Mouse (Mus musculus) neural tube, embryonic 15.5 days (tissue): ENCODE results near the gene Bcl2. TPM values are rescaled to one million over a fixed set of nuclear protein-coding genes. Genes with fewer than 3 reads are reported as not detected.

Source experiments
- ATAC-seq: fragments of 200-750 bp; cut with Nextera tagmentation; 2 replicates; pipeline ENCODE4 v1.8.0; 2017; ENCODE audit warnings: mild to moderate bottlenecking, moderate TSS enrichment, moderate library complexity; ENCODE audit not compliant: low FRiP score
- H3K27ac ChIP-seq: fragments of 300-500 bp; sonication (generic); replicated peaks from 2 replicates; pipeline ENCODE4 v1.5.1; 2015; ENCODE audit warnings: mild to moderate bottlenecking, inconsistent platforms
- H3K27me3 ChIP-seq: fragments of 300-500 bp; sonication (generic); replicated peaks from 2 replicates; pipeline ENCODE4 v1.6.1; 2015; ENCODE audit warnings: inconsistent platforms
- H3K36me3 ChIP-seq: fragments of 300-500 bp; sonication (generic); 2 replicates; pipeline ENCODE4 v1.6.1; 2015; ENCODE audit warnings: inconsistent platforms
- H3K4me1 ChIP-seq: fragments of 300-500 bp; sonication (generic); 2 replicates; pipeline ENCODE4 v1.6.1; 2015; ENCODE audit warnings: inconsistent platforms
- H3K4me2 ChIP-seq: fragments of 300-500 bp; sonication (generic); 2 replicates; pipeline ENCODE4 v1.6.1; 2015; ENCODE audit warnings: inconsistent platforms, mild to moderate bottlenecking, moderate library complexity
- H3K4me3 ChIP-seq: fragments of 300-500 bp; sonication (generic); replicated peaks from 2 replicates; pipeline ENCODE4 v1.5.1; 2015; ENCODE audit warnings: mild to moderate bottlenecking, inconsistent platforms
- H3K9ac ChIP-seq: fragments of 300-500 bp; sonication (generic); replicated peaks from 2 replicates; pipeline ENCODE4 v1.6.1; 2015; ENCODE audit warnings: mild to moderate bottlenecking, inconsistent platforms
- H3K9me3 ChIP-seq: fragments of 300-500 bp; sonication (generic); replicated peaks from 2 replicates; pipeline ENCODE4 v1.6.1; 2016; ENCODE audit warnings: inconsistent platforms
- WGBS: fragments of 180-500 bp; shearing (Covaris S2); methylation state at CpG from one replicate; pipeline ENCODE4 v1.1.7; 2015; ENCODE audit warnings: mixed read lengths; 5-methylcytosine and 5-hydroxymethylcytosine counted together
- polyA plus RNA-seq: library from polyadenylated mRNA; unstranded; fragments of >200 nt; fragmentation: Nextera tagmentation; extraction: Ambion mirVana; gene quantifications from 2 replicates; pipeline ENCODE4 v1.2.1, GENCODE M21; 2015

The Bcl2 gene
- polyA plus RNA-seq, 1 experiment from 2014 or later: 16.7 TPM

GRCm38 (mm10) chr1:106561085-106561760, 152.9 kb downstream of the Bcl2 start:
- no peaks in the 10 kb centered on the region for H3K9me3 ChIP-seq
- no peak overlapping the region for H3K4me3 ChIP-seq
- ATAC-seq: no peak
- H3K4me2 ChIP-seq: no peak overlapping the region
- H3K4me1 ChIP-seq: no peaks in the 10 kb centered on the region
- no peaks in the 10 kb centered on the region for H3K27me3 ChIP-seq
- H3K27ac ChIP-seq: no peak overlapping the region
- no peak overlapping the region for H3K9ac ChIP-seq
- WGBS: 75% methylated on average over 11 of the region's 11 CpGs
- H3K36me3 ChIP-seq: no peaks in the 10 kb centered on the region

GRCm38 (mm10) chr1:106560105-106560504, 154.0 kb downstream of the Bcl2 start:
- ATAC-seq: no peak
- no peaks in the 10 kb centered on the region for H3K9me3 ChIP-seq
- WGBS: 78% methylated on average over 3 of the region's 3 CpGs
- no peak overlapping the region for H3K27ac ChIP-seq
- H3K36me3 ChIP-seq: no peaks in the 10 kb centered on the region
- H3K4me1 ChIP-seq: no peaks in the 10 kb centered on the region
- H3K4me3 ChIP-seq: no peak overlapping the region
- H3K27me3 ChIP-seq: no peaks in the 10 kb centered on the region
- no peak overlapping the region for H3K4me2 ChIP-seq
- no peak overlapping the region for H3K9ac ChIP-seq

GRCm38 (mm10) chr1:106559116-106559605, 154.9 kb downstream of the Bcl2 start:
- no peak overlapping the region for H3K9ac ChIP-seq
- H3K27ac ChIP-seq: no peak overlapping the region
- H3K4me3 ChIP-seq: no peak overlapping the region
- no peaks in the 10 kb centered on the region for H3K4me1 ChIP-seq
- no peak overlapping the region for H3K4me2 ChIP-seq
- H3K36me3 ChIP-seq: no peaks in the 10 kb centered on the region
- 86% methylated on average over 2 of the region's 2 CpGs for WGBS
- ATAC-seq: no peak
- no peaks in the 10 kb centered on the region for H3K9me3 ChIP-seq
- H3K27me3 ChIP-seq: no peaks in the 10 kb centered on the region

GRCm38 (mm10) chr1:106555498-106556168, 158.4 kb downstream of the Bcl2 start:
- no peaks in the 10 kb centered on the region for H3K27me3 ChIP-seq
- H3K4me3 ChIP-seq: no peak overlapping the region
- no peak for ATAC-seq
- no peak overlapping the region for H3K9ac ChIP-seq
- H3K4me1 ChIP-seq: no peaks in the 10 kb centered on the region
- 90% methylated on average over 9 of the region's 9 CpGs for WGBS
- H3K4me2 ChIP-seq: no peak overlapping the region
- no peak overlapping the region for H3K27ac ChIP-seq
- H3K9me3 ChIP-seq: no peaks in the 10 kb centered on the region
- H3K36me3 ChIP-seq: no peaks in the 10 kb centered on the region

GRCm38 (mm10) chr1:106553846-106554802, 159.9 kb downstream of the Bcl2 start:
- Histone ChIP-seq H3K36me3 (no peaks in the 10 kb centered on the region), H3K4me2 (no peak overlapping the region), H3K27me3 (no peaks in the 10 kb centered on the region), H3K4me3 (no peak overlapping the region), H3K9me3 (no peaks in the 10 kb centered on the region), H3K27ac (no peak overlapping the region), H3K9ac (no peak overlapping the region), H3K4me1 (no peaks in the 10 kb centered on the region)
- ATAC-seq: no peak
- 86% methylated on average over 8 of the region's 8 CpGs for WGBS

GRCm38 (mm10) chr1:106552856-106553255, 161.2 kb downstream of the Bcl2 start:
- Histone ChIP-seq H3K9me3 (no peaks in the 10 kb centered on the region), H3K4me3 (no peak overlapping the region), H3K27me3 (no peaks in the 10 kb centered on the region), H3K9ac (no peak overlapping the region), H3K4me2 (no peak overlapping the region), H3K27ac (no peak overlapping the region), H3K4me1 (no peaks in the 10 kb centered on the region), H3K36me3 (no peaks in the 10 kb centered on the region)
- no peak for ATAC-seq
- 85% methylated on average over 7 of the region's 7 CpGs for WGBS

GRCm38 (mm10) chr1:106550580-106550979, 163.5 kb downstream of the Bcl2 start:
- Histone ChIP-seq H3K4me2 (no peak overlapping the region), H3K27me3 (no peaks in the 10 kb centered on the region), H3K9me3 (no peaks in the 10 kb centered on the region), H3K36me3 (no peaks in the 10 kb centered on the region), H3K4me1 (no peaks in the 10 kb centered on the region), H3K4me3 (no peak overlapping the region), H3K9ac (no peak overlapping the region), H3K27ac (no peak overlapping the region)
- 93% methylated on average over 3 of the region's 3 CpGs for WGBS
- no peak for ATAC-seq

- no peak overlapping the region for H3K9ac ChIP-seq
- no peaks in the 10 kb centered on the region for H3K36me3 ChIP-seq
- no peaks in the 10 kb centered on the region for H3K9me3 ChIP-seq
- H3K4me3 ChIP-seq: no peak overlapping the region
- H3K4me1 ChIP-seq: no peaks in the 10 kb centered on the region
- no peak overlapping the region for H3K4me2 ChIP-seq
- H3K27ac ChIP-seq: peak overlapping the region; percentile 4; the same call in 1 of the 2 replicates
- no peaks in the 10 kb centered on the region for H3K27me3 ChIP-seq
- 69% methylated on average over 5 of the region's 5 CpGs for WGBS
- ATAC-seq: no peak
Observed at GRCm38 (mm10) chr1:106549025-106549424, 165.0 kb downstream of the Bcl2 start.

- Histone ChIP-seq H3K27me3 (no peaks in the 10 kb centered on the region), H3K27ac (no peak overlapping the region), H3K4me1 (0 out of 2 replicates have a peak, but pooled peaks cover 2% of the 10 kb centered on the region), H3K4me2 (no peak overlapping the region), H3K9me3 (no peaks in the 10 kb centered on the region), H3K9ac (no peak overlapping the region), H3K36me3 (no peaks in the 10 kb centered on the region), H3K4me3 (no peak overlapping the region)
- ATAC-seq: no peak
- 76% methylated on average over 6 of the region's 6 CpGs for WGBS
Observed at GRCm38 (mm10) chr1:106544817-106545612, 169.1 kb downstream of the Bcl2 start.

- no peak for ATAC-seq
- H3K4me1 ChIP-seq: 0 out of 2 replicates have a peak, but pooled peaks cover 2% of the 10 kb centered on the region
- no peaks in the 10 kb centered on the region for H3K9me3 ChIP-seq
- no peak overlapping the region for H3K4me3 ChIP-seq
- H3K9ac ChIP-seq: no peak overlapping the region
- H3K27ac ChIP-seq: no peak overlapping the region
- WGBS: 40% methylated on average over 5 of the region's 5 CpGs
- no peak overlapping the region for H3K4me2 ChIP-seq
- H3K27me3 ChIP-seq: no peaks in the 10 kb centered on the region
- no peaks in the 10 kb centered on the region for H3K36me3 ChIP-seq
Observed at GRCm38 (mm10) chr1:106542731-106543130, 171.3 kb downstream of the Bcl2 start.

- ATAC-seq: no peak
- H3K9ac ChIP-seq: no peak overlapping the region
- WGBS: 92% methylated on average over 8 of the region's 8 CpGs
- H3K4me1 ChIP-seq: 0 out of 2 replicates have a peak, but pooled peaks cover 2% of the 10 kb centered on the region
- no peaks in the 10 kb centered on the region for H3K9me3 ChIP-seq
- H3K36me3 ChIP-seq: no peaks in the 10 kb centered on the region
- no peak overlapping the region for H3K27ac ChIP-seq
- H3K27me3 ChIP-seq: no peaks in the 10 kb centered on the region
- H3K4me3 ChIP-seq: no peak overlapping the region
- no peak overlapping the region for H3K4me2 ChIP-seq
Observed at GRCm38 (mm10) chr1:106541851-106542250, 172.2 kb downstream of the Bcl2 start.
